Mouse (Mus musculus) stomach, embryonic 14.5 days (tissue): ENCODE results near the gene Tdrd7. TPM values are rescaled to one million over a fixed set of nuclear protein-coding genes. Genes with fewer than 3 reads are reported as not detected.

Experiments used
- ATAC-seq: fragments of 200-750 bp; cut with Nextera tagmentation; 2 replicates; pipeline ENCODE4 v1.8.0; 2017; ENCODE audit warnings: low read depth, moderate TSS enrichment; ENCODE audit not compliant: insufficient number of reproducible peaks, insufficient read depth, low FRiP score
- H3K27ac ChIP-seq: fragments of 300-500 bp; sonication (generic); 2 replicates; pipeline ENCODE4 v1.5.1; 2014; ENCODE audit warnings: mild to moderate bottlenecking, low read length, moderate library complexity, mixed read lengths
- H3K27me3 ChIP-seq: fragments of 300-500 bp; sonication (generic); 2 replicates; pipeline ENCODE4 v1.6.1; 2014; ENCODE audit warnings: low read length, control low read depth, mixed read lengths; ENCODE audit not compliant: control insufficient read depth, insufficient read depth
- H3K36me3 ChIP-seq: fragments of 300-500 bp; sonication (generic); 2 replicates; pipeline ENCODE4 v1.6.1; 2014; ENCODE audit warnings: mild to moderate bottlenecking, control low read depth, low read length, moderate library complexity, mixed read lengths; ENCODE audit not compliant: control insufficient read depth, insufficient read depth
- H3K4me1 ChIP-seq: fragments of 300-500 bp; sonication (generic); 2 replicates; pipeline ENCODE4 v1.6.1; 2014; ENCODE audit warnings: low read length, control low read depth, mixed read lengths; ENCODE audit not compliant: control insufficient read depth, insufficient read depth
- H3K4me2 ChIP-seq: fragments of 300-500 bp; sonication (generic); replicated peaks from 2 replicates; pipeline ENCODE4 v1.6.1; 2014; ENCODE audit warnings: low read depth, low read length, control low read depth
- H3K4me3 ChIP-seq: fragments of 300-500 bp; sonication (generic); 2 replicates; pipeline ENCODE4 v1.5.1; 2014; ENCODE audit warnings: low read depth, low read length, control low read depth
- H3K9ac ChIP-seq: fragments of 300-500 bp; sonication (generic); replicated peaks from 2 replicates; pipeline ENCODE4 v1.6.1; 2014; ENCODE audit warnings: low read depth, mild to moderate bottlenecking, control low read depth, low read length, moderate library complexity, mixed read lengths
- H3K9me3 ChIP-seq: fragments of 300-500 bp; sonication (generic); 2 replicates; pipeline ENCODE4 v1.6.1; 2016; ENCODE audit warnings: low read depth, low read length, control low read depth; ENCODE audit not compliant: control insufficient read depth
- WGBS: fragments of 180-500 bp; shearing (Covaris S2); extraction: QIAGEN DNeasy Blood & Tissue Kit; methylation state at CpG from one replicate; pipeline ENCODE4 v1.1.7; 2014; 5-methylcytosine and 5-hydroxymethylcytosine counted together
- polyA plus RNA-seq: library from polyadenylated mRNA; unstranded; fragments of >200 nt; fragmentation: Nextera tagmentation; extraction: Ambion mirVana; gene quantifications from 2 replicates; pipeline ENCODE4 v1.2.1, GENCODE M21; 2014

Gene Tdrd7
- polyA plus RNA-seq, 1 experiment from 2014 or later = 21.0 TPM

- Histone ChIP-seq H3K36me3 (no peaks in the 10 kb centered on the region), H3K4me1 (no peaks in the 10 kb centered on the region), H3K27ac (no peak overlapping the region), H3K9me3 (no peaks in the 10 kb centered on the region), H3K4me3 (no peak overlapping the region), H3K27me3 (no peaks in the 10 kb centered on the region), H3K9ac (no peak overlapping the region), H3K4me2 (no peak overlapping the region)
- ATAC-seq = 0 out of 2 replicates have a peak, but pooled peaks have one; percentile 37
- 83% methylated on average over 4 of the region's 4 CpGs for WGBS
These were observed 98.7 kb downstream of the Tdrd7 start for GRCm38 (mm10) chr4:46063841-46064240.

DNA sequence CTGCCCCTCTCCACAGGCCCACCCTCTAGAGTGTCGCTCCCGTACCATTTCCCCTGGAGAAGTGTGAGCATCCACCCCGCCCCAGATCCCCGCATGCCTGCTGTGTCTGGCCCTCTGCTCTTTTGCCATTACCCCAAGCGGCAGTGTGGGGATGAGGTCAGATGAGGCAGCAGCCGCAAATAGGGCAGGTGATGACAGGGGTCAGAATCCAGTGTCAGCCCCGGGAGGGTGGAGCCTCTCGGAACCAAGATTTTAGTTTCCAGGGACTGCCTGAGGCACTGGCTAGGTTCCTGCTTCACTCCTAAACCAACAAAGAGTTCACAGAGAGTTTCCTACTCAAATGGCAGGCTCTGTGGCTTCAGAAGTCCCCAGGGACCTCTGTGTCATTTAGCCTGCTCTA, 99.1 kb downstream of the Tdrd7 start:
- Histone ChIP-seq H3K4me2 (no peak overlapping the region), H3K9me3 (no peaks in the 10 kb centered on the region), H3K36me3 (no peaks in the 10 kb centered on the region), H3K4me1 (no peaks in the 10 kb centered on the region), H3K9ac (no peak overlapping the region), H3K27ac (no peak overlapping the region), H3K27me3 (no peaks in the 10 kb centered on the region), H3K4me3 (no peak overlapping the region)
- ATAC-seq = no peak; the same call in 1 of the 2 replicates
- WGBS = 54% methylated on average over 8 of the region's 8 CpGs

- Histone ChIP-seq H3K27me3 (no peaks in the 10 kb centered on the region), H3K4me2 (no peak overlapping the region), H3K36me3 (no peaks in the 10 kb centered on the region), H3K4me1 (no peaks in the 10 kb centered on the region), H3K4me3 (no peak overlapping the region), H3K27ac (no peak overlapping the region), H3K9me3 (no peaks in the 10 kb centered on the region), H3K9ac (no peak overlapping the region)
- 74% methylated on average over 3 of the region's 3 CpGs for WGBS
- ATAC-seq = no peak
These were observed 99.8 kb downstream of the Tdrd7 start for GRCm38 (mm10) chr4:46064961-46065360.

- no peak for ATAC-seq
- Histone ChIP-seq H3K27me3 (no peaks in the 10 kb centered on the region), H3K4me1 (no peaks in the 10 kb centered on the region), H3K9me3 (no peaks in the 10 kb centered on the region), H3K9ac (no peak overlapping the region), H3K36me3 (no peaks in the 10 kb centered on the region), H3K4me3 (no peak overlapping the region), H3K27ac (no peak overlapping the region), H3K4me2 (no peak overlapping the region)
- WGBS = 57% methylated on average over 8 of the region's 8 CpGs
These were observed 100.7 kb downstream of the Tdrd7 start for GRCm38 (mm10) chr4:46065695-46066340.

DNA sequence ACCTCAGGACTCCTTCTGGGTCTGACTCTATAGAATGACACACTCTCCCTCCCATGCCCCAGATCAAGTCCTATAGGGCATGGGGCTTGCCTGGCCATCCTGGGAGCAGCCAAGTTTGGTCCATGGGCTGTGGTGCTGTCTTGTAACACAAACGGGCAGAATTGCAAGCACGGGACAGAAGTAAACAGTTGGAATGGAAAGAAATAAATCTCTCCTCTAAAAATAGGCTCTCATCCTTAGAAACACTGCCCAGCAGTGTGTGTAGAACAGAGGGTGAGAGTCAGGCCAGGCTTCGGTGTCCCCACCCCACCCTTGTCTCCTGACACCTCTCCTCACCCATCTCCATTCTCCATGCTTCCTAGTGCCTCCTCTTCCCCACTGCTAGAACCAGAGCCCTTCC, 102.9 kb downstream of the Tdrd7 start:
- Histone ChIP-seq H3K27ac (no peak overlapping the region), H3K9me3 (no peaks in the 10 kb centered on the region), H3K4me3 (no peak overlapping the region), H3K27me3 (no peaks in the 10 kb centered on the region), H3K4me2 (no peak overlapping the region), H3K4me1 (no peaks in the 10 kb centered on the region), H3K36me3 (no peaks in the 10 kb centered on the region), H3K9ac (no peak overlapping the region)
- WGBS = 57% methylated on average over 3 of the region's 3 CpGs
- ATAC-seq = no peak

GRCm38 (mm10) chr4:46068573-46068972, 103.4 kb downstream of the Tdrd7 start:
- no peaks in the 10 kb centered on the region for H3K9me3 ChIP-seq
- H3K27ac ChIP-seq = no peak overlapping the region
- 50% methylated on average over 1 of the region's 1 CpGs for WGBS
- H3K4me3 ChIP-seq = no peak overlapping the region
- no peaks in the 10 kb centered on the region for H3K4me1 ChIP-seq
- no peaks in the 10 kb centered on the region for H3K27me3 ChIP-seq
- H3K9ac ChIP-seq = no peak overlapping the region
- H3K36me3 ChIP-seq = no peaks in the 10 kb centered on the region
- ATAC-seq = no peak
- H3K4me2 ChIP-seq = no peak overlapping the region

- H3K4me3 ChIP-seq = no peak overlapping the region
- H3K36me3 ChIP-seq = no peaks in the 10 kb centered on the region
- no peaks in the 10 kb centered on the region for H3K27me3 ChIP-seq
- WGBS = 71% methylated on average over 6 of the region's 6 CpGs
- no peak for ATAC-seq
- H3K9ac ChIP-seq = no peak overlapping the region
- H3K27ac ChIP-seq = no peak overlapping the region
- H3K9me3 ChIP-seq = no peaks in the 10 kb centered on the region
- H3K4me2 ChIP-seq = no peak overlapping the region
- no peaks in the 10 kb centered on the region for H3K4me1 ChIP-seq
These were observed 104.8 kb downstream of the Tdrd7 start for GRCm38 (mm10) chr4:46069851-46070482.

- no peaks in the 10 kb centered on the region for H3K4me1 ChIP-seq
- no peak overlapping the region for H3K27ac ChIP-seq
- no peak overlapping the region for H3K4me2 ChIP-seq
- H3K4me3 ChIP-seq = no peak overlapping the region
- H3K27me3 ChIP-seq = no peaks in the 10 kb centered on the region
- no peak for ATAC-seq
- H3K9me3 ChIP-seq = no peaks in the 10 kb centered on the region
- no peaks in the 10 kb centered on the region for H3K36me3 ChIP-seq
- 91% methylated on average over 6 of the region's 6 CpGs for WGBS
- H3K9ac ChIP-seq = no peak overlapping the region
These were observed 107.5 kb downstream of the Tdrd7 start for GRCm38 (mm10) chr4:46072631-46073030.

- H3K27ac ChIP-seq = no peak overlapping the region
- H3K9ac ChIP-seq = no peak overlapping the region
- no peaks in the 10 kb centered on the region for H3K36me3 ChIP-seq
- no peak overlapping the region for H3K4me2 ChIP-seq
- H3K9me3 ChIP-seq = no peaks in the 10 kb centered on the region
- 44% methylated on average over 4 of the region's 4 CpGs for WGBS
- no peak overlapping the region for H3K4me3 ChIP-seq
- ATAC-seq = no peak
- no peaks in the 10 kb centered on the region for H3K4me1 ChIP-seq
- H3K27me3 ChIP-seq = no peaks in the 10 kb centered on the region
These were observed 108.6 kb downstream of the Tdrd7 start for GRCm38 (mm10) chr4:46073736-46074135.
